Mouse (Mus musculus): Measurements from ENCODE around the gene Anxa11. TPM values are rescaled to one million over a fixed set of nuclear protein-coding genes. Genes with fewer than 3 reads are reported as not detected.
A peak's percentile ranks its signal among the peaks of the same experiment; 100 is the strongest.
"Not testable (repeated sequence)": the region's sequence is repeated elsewhere in the genome, so short reads cannot be mapped to it uniquely, and the experiment has no call there.

Anxa11 gene
- total RNA-seq, 2 experiments from 2014 or later = 32.7 to 34.8 TPM

- intact Hi-C loops (cut with DNase I) = no loop called here
- DNase-seq (ENCODE audit: low spot score in 2 of 2) = no peak
These were observed 3.5 kb upstream of the Anxa11 start for GRCm38 (mm10) chr14:25838411-25838810.

- intact Hi-C loops (cut with DNase I) = no loop called here
- no peak for DNase-seq (ENCODE audit: low spot score in 2 of 2)
These were observed 2.2 kb upstream of the Anxa11 start for GRCm38 (mm10) chr14:25839791-25840190.

GRCm38 (mm10) chr14:25840961-25841360, 995 bp upstream of the Anxa11 start:
- intact Hi-C loops (cut with DNase I) = no loop called here
- DNase-seq (ENCODE audit: low spot score in 2 of 2) = no peak

GRCm38 (mm10) chr14:25841579-25841978, 377 bp upstream of the Anxa11 start:
- intact Hi-C loops (cut with DNase I) = no loop called here

GRCm38 (mm10) chr14:25842688-25843003, 690 bp downstream of the Anxa11 start:
- intact Hi-C loops (cut with DNase I) = no loop called here
- DNase-seq (ENCODE audit: low spot score in 2 of 2) = no peak

More at GRCm38 (mm10) chr14:25841579-25841978, 377 bp upstream of the Anxa11 start:
- DNase-seq (ENCODE audit: low spot score in 2 of 2) = no peak

- intact Hi-C loops (cut with DNase I) = no loop called here
- DNase-seq (ENCODE audit: low spot score in 2 of 2) = no peak
These were observed 2.4 kb downstream of the Anxa11 start for GRCm38 (mm10) chr14:25844372-25844771.

- no peak for DNase-seq (ENCODE audit: low spot score in 2 of 2)
- intact Hi-C loops (cut with DNase I) = no loop called here
These were observed 4.0 kb downstream of the Anxa11 start for GRCm38 (mm10) chr14:25845832-25846383.

- intact Hi-C loops (cut with DNase I) = no loop called here
These were observed 4.6 kb downstream of the Anxa11 start for GRCm38 (mm10) chr14:25846516-25846915.

GRCm38 (mm10) chr14:25847660-25848059, 5.7 kb downstream of the Anxa11 start:
- DNase-seq (ENCODE audit: low spot score in 2 of 2) = no peak
- intact Hi-C loops (cut with DNase I) = no loop called here

More at GRCm38 (mm10) chr14:25846516-25846915, 4.6 kb downstream of the Anxa11 start:
- DNase-seq (ENCODE audit: low spot score in 2 of 2) = no peak

- DNase-seq (ENCODE audit: low spot score in 2 of 2) = no peak
These were observed 6.3 kb downstream of the Anxa11 start for GRCm38 (mm10) chr14:25848237-25848636.

GRCm38 (mm10) chr14:25848708-25849107, 6.8 kb downstream of the Anxa11 start:
- DNase-seq (ENCODE audit: low spot score in 2 of 2); intact Hi-C loops (cut with DNase I): not testable (repeated sequence)

More at GRCm38 (mm10) chr14:25848237-25848636, 6.3 kb downstream of the Anxa11 start:
- intact Hi-C loops (cut with DNase I) = no loop called here

- DNase-seq (ENCODE audit: low spot score in 2 of 2) = no peak
- intact Hi-C loops (cut with DNase I) = no loop called here
These were observed 8.5 kb downstream of the Anxa11 start for GRCm38 (mm10) chr14:25850433-25850832.

GRCm38 (mm10) chr14:25851189-25851588, 9.2 kb downstream of the Anxa11 start:
- intact Hi-C loops (cut with DNase I) = no loop called here
- no peak for DNase-seq (ENCODE audit: low spot score in 2 of 2)

- DNase-seq (ENCODE audit: low spot score in 2 of 2) = peak in 1 of 2 experiments; percentile 57
- intact Hi-C loops (cut with DNase I) = no loop called here
These were observed 10.2 kb downstream of the Anxa11 start for GRCm38 (mm10) chr14:25852121-25852561.

GRCm38 (mm10) chr14:25853295-25853694, 11.3 kb downstream of the Anxa11 start:
- no peak for DNase-seq (ENCODE audit: low spot score in 2 of 2)
- intact Hi-C loops (cut with DNase I) = no loop called here

GRCm38 (mm10) chr14:25853717-25854452, 11.9 kb downstream of the Anxa11 start:
- intact Hi-C loops (cut with DNase I) = no loop called here
- DNase-seq (ENCODE audit: low spot score in 2 of 2) = no peak

- intact Hi-C loops (cut with DNase I) = no loop called here
- no peak for DNase-seq (ENCODE audit: low spot score in 2 of 2)
These were observed 13.4 kb downstream of the Anxa11 start for GRCm38 (mm10) chr14:25855241-25855885.

- no peak for DNase-seq (ENCODE audit: low spot score in 2 of 2)
- intact Hi-C loops (cut with DNase I) = no loop called here
These were observed 15.2 kb downstream of the Anxa11 start for GRCm38 (mm10) chr14:25857168-25857621.

GRCm38 (mm10) chr14:25857940-25858339, 16.0 kb downstream of the Anxa11 start:
- intact Hi-C loops (cut with DNase I) = no loop called here
- no peak for DNase-seq (ENCODE audit: low spot score in 2 of 2)

GRCm38 (mm10) chr14:25861771-25862530, 20.0 kb downstream of the Anxa11 start:
- intact Hi-C loops (cut with DNase I) = no loop called here
- DNase-seq (ENCODE audit: low spot score in 2 of 2) = no peak
